Mouse (Mus musculus) bone marrow macrophage, adult 2 months (primary cell): ENCODE data around the gene AU022252.

Source experiments
- CTCF ChIP-seq: IDR thresholded peaks from 2 replicates; pipeline ENCODE4 v1.5.1; 2012; ENCODE audit warnings: low read depth, mild to moderate bottlenecking, low read length, moderate library complexity
- POLR2A ChIP-seq: IDR thresholded peaks from 2 replicates; pipeline ENCODE4 v1.6.1; 2012; ENCODE audit warnings: mild to moderate bottlenecking, low read depth, low read length, borderline replicate concordance

GRCm38 (mm10) chr4:119192757-119193156 is 39.8 kb downstream of the AU022252 start:
- no peak for TF ChIP-seq CTCF
- no peak for TF ChIP-seq POLR2A
